Mouse (Mus musculus) cerebellum, adult 2 months (tissue): ENCODE measurements around the gene Clec12a.

Experiments
- CTCF ChIP-seq: fragments of 200-500 bp; IDR thresholded peaks from 2 replicates; pipeline ENCODE4 v1.5.1; 2011; ENCODE audit warnings: low read depth, mild to moderate bottlenecking, control low read depth, low read length, moderate library complexity, borderline replicate concordance; ENCODE audit not compliant: insufficient read depth
- POLR2A ChIP-seq: fragments of 200-500 bp; IDR thresholded peaks from 2 replicates; pipeline ENCODE4 v1.6.1; 2011; ENCODE audit warnings: low read length, control low read depth, borderline replicate concordance; ENCODE audit not compliant: insufficient read depth

GRCm38 (mm10) chr6:129312499-129312898 is 30.0 kb upstream of the Clec12a start:
- no peak for TF ChIP-seq CTCF
- TF ChIP-seq POLR2A, result no peak
